Mouse (Mus musculus) layer of hippocampus, adult 11-12 months (tissue): ENCODE measurements around the gene Otud7a.

ENCODE experiments used
- DNase-seq: peaks from one replicate; pipeline ENCODE4 v3.0.0; 2022; ENCODE audit warnings: low spot score

Otud7a gene

GRCm38 (mm10) chr7:63697921-63698320 lies 253.4 kb downstream of the Otud7a start:
- DNase-seq, result no peak

- DNase-seq, result no peak
These were observed 273.4 kb downstream of the Otud7a start for GRCm38 (mm10) chr7:63717903-63718302.

- DNase-seq, result no peak
These were observed 274.8 kb downstream of the Otud7a start for GRCm38 (mm10) chr7:63719183-63719944.

- no peak for DNase-seq
These were observed 276.1 kb downstream of the Otud7a start for GRCm38 (mm10) chr7:63720682-63721081.

- DNase-seq, result no peak
These were observed 280.6 kb downstream of the Otud7a start for GRCm38 (mm10) chr7:63725040-63725729.

GRCm38 (mm10) chr7:63729605-63730004 lies 285.1 kb downstream of the Otud7a start:
- DNase-seq, result no peak

GRCm38 (mm10) chr7:63730012-63730411 lies 285.5 kb downstream of the Otud7a start:
- no peak for DNase-seq

GRCm38 (mm10) chr7:63737725-63738124 lies 293.2 kb downstream of the Otud7a start:
- DNase-seq, result no peak

GRCm38 (mm10) chr7:63738142-63738541 lies 293.6 kb downstream of the Otud7a start:
- DNase-seq, result no peak

GRCm38 (mm10) chr7:63743116-63743515 lies 298.6 kb downstream of the Otud7a start:
- DNase-seq, result no peak

- no peak for DNase-seq
These were observed 307.5 kb downstream of the Otud7a start for GRCm38 (mm10) chr7:63752081-63752480.

GRCm38 (mm10) chr7:63753274-63753751 lies 308.8 kb downstream of the Otud7a start:
- DNase-seq, result peak; percentile 71

GRCm38 (mm10) chr7:63754573-63755475 lies 310.3 kb downstream of the Otud7a start:
- DNase-seq, result peak; percentile 78

- DNase-seq, result peak; percentile 92
These were observed 311.0 kb downstream of the Otud7a start for GRCm38 (mm10) chr7:63755476-63755948.

GRCm38 (mm10) chr7:63757136-63757677 lies 312.7 kb downstream of the Otud7a start:
- no peak for DNase-seq

- DNase-seq, result no peak
These were observed 313.2 kb downstream of the Otud7a start for GRCm38 (mm10) chr7:63757678-63758239.

- no peak for DNase-seq
These were observed 313.8 kb downstream of the Otud7a start for GRCm38 (mm10) chr7:63758240-63758826.

- no peak for DNase-seq
These were observed 315.1 kb downstream of the Otud7a start for GRCm38 (mm10) chr7:63759606-63760005.

GRCm38 (mm10) chr7:63762529-63762928 lies 318.0 kb downstream of the Otud7a start:
- no peak for DNase-seq

- no peak for DNase-seq
These were observed 324.0 kb downstream of the Otud7a start for GRCm38 (mm10) chr7:63768398-63769029.

- DNase-seq, result no peak
These were observed 328.7 kb downstream of the Otud7a start for GRCm38 (mm10) chr7:63773268-63773667.
